Mouse (Mus musculus) CD4-positive, CD25-positive, alpha-beta regulatory T cell, adult 2 months (primary cell): ENCODE results near the gene Prmt3.

Source experiments
- DNase-seq: peaks from one replicate; pipeline ENCODE4 v3.0.0-alpha.2; 2012; ENCODE audit warnings: low read depth, low spot score

Gene Prmt3

DNA sequence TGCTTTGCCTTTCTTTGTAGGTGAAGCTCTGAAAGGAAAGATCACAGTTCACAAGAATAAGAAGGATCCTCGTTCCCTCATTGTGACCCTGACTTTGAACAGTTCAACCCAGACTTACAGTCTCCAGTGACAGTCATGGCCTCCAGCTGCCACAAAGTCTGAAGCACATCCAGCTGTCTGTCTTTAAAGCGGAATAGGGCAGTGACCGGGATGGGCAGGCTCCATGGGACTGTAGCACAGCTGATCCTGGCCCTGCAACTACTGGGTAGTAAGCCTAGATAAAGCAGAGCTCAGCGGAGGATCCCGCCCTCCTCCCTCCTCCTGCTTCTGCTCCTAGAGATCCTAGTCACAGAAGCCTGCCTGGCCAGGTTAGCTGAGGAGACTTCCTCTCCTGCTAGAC is 79.2 kb downstream of the Prmt3 start:
- DNase-seq = no peak

DNA sequence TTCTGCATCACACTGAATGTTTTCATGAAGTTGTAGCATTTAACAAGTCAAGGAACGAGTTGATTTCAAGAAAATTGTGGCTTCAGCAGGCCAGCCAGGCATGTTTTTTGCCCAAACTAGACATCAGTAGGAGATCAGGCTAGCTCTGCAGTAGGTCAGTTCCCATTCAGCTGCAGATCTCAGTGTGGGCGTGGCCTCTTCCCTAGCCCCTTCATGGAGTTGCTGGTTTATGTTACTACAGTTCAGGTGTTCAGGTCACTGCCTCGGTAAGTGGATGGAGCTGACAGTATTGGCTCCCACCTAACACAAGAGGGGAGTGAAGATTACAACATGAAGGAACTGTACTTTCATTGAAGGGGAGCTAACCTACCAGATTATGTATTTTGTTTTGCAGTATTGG is 80.1 kb downstream of the Prmt3 start:
- no peak for DNase-seq

DNA sequence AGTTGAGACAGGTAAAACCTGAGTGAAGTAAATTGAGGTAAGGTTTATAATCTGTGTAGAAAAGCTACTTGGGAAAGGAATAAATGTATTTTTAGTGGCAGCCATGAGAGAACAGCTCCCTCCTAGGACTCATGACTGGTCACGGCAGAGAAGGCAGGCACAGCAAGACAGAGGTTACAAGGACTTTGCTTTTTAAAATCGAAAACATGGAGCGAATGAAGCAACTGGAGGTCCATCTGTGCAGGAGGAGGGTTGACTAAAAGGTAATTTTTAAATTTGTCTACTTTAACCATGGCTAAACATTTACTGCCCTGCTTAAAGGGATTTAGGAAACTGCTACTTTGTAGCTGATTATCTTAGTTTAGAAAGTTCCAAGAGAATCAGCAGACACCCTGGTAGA is 81.7 kb downstream of the Prmt3 start:
- no peak for DNase-seq

DNA sequence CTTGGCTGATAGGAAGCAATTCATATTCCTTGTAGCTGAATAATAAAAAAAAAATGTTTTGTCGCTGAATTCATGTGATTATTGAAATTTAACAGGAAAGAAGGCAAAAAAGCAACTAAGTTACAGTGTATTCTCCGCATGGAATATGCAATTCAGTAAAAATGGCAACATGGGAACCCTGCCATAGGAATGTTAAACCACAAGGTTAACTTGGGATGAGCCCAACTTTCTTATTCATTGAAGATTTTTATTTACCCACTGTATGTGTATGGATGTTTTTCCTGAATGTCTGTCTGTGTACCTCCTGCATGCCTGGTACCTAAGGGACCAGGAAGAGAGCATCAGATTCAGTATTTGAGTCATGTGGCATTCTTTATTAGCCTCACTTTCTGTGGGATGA is 83.0 kb downstream of the Prmt3 start:
- no peak for DNase-seq

DNA sequence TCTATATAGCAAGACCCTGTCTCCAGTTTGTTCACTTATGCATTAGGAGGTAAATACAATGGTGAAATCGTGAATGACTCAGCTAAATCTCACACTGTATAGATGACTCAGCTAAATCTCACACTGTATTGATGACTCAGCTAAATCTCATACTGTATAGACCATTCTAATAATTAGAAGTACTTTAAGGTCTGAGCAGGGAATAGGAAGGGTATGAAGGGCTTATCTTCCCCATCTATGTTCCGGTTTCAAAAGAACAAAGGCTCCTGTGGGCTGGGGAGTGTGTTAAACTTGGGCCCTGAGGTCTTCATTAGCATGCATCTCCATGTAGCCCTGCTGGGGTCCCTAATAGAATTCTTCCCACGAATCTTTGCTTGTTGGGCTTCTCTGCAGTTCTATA is 85.6 kb downstream of the Prmt3 start:
- DNase-seq = no peak

DNA sequence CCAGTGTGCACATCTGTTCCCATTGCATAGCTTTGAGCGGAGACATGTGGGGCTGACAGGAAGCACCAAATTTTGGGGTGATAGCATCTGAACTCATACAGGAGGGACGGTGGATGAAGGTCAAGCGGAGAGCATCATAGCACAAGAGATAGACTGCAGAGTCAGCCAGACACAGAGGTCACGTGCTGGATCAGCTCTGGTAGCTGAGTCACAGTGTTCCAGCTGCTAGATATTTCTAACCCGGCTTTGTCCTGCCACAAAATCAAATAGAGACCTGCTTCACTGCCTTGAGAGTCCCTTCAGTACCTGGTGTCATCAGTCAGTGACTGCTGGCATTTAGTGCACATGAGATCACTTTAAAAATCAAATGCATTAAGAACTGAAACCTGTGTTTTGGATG is 91.5 kb downstream of the Prmt3 start:
- no peak for DNase-seq

DNA sequence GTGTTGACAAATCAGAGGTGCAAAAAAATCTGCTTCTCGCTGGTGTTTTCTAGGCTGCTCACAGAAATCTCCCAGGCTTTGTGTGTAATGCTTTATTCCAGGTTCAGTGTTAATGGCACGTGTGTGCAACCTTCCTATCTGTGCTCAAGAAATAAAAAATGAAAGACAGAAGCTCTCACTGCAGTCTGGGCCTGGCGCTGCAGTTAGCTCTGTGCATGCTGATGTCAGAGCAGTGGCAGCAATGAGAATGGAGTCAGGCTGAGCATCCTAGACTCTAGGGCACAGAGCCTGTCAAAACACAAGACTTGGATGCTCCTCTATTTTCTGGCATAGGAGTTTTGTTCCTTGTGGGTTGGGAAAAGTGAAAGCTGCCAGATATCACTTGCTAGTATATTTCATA is 92.1 kb downstream of the Prmt3 start:
- DNase-seq = no peak

DNA sequence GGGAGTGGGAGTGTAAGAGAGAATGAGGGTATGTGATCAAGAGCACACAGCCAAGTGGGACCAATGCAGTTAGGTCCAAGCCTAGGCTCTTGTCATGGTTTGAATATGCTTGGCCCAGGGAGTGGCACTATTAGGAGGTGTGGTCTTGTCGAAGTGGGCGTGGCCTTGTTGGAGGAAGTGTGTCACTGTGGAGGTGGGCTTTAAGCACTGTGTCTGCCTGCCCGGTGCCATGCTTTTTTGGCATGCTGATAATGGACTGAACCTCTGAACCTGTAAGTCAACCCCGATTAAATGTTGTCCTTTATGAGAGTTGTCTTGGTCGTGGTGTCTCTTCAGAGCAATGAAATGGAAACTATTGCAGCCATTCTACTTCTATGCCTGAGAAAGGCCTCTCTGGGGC is 99.2 kb downstream of the Prmt3 start:
- DNase-seq = no peak

DNA sequence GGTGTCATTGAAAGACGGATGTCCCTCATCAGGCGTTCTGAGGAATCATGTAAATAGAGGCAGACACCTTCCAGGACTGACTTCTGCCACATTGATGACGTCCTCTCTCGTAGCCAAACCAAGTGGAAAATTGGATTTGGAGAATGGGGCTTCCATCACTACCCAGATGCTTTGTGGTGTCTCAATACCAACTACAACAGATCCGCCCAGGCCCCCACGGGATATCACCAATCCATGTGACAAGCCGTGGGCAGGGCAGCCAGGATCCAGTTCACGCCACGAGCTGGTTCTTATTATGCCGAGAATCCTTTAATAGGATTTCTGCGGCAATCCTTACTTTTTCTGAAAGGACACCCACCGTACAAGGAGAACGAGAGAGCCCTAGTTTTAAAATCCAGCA is 100.9 kb downstream of the Prmt3 start:
- DNase-seq = no peak

DNA sequence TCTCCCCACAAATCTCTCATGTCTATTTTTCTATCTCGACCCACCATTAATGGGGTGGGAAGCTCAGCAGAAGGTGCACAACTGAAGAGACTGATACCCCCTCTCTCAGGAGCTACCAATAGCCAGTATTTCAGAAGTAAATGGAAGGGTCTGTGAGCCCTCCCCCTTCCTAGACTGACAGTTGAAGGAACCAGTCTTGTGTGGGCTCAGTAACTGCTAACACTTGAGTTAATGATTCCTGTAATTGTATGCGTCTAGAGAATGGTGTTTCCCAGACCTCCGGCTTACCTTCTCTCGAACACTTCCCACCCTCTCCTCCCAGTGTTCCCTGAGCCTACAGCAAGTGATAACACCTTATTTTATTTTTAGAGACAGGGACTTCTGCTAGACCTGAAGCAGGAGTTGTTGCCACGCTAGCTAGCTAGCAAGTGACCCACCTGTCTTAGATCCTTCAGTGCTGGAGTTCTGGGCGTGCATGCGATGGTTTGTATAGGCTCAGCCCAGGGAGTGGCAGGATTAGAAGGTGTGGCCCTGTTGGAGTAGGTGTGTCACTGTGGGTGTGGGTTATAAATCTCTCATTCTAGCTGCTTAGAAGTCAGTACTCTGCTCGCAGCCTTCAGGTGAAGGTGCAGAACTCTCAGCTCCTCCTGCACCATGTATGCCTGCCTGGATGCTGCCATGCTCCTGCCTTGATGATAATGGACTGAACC is 102.0 kb downstream of the Prmt3 start:
- no peak for DNase-seq

DNA sequence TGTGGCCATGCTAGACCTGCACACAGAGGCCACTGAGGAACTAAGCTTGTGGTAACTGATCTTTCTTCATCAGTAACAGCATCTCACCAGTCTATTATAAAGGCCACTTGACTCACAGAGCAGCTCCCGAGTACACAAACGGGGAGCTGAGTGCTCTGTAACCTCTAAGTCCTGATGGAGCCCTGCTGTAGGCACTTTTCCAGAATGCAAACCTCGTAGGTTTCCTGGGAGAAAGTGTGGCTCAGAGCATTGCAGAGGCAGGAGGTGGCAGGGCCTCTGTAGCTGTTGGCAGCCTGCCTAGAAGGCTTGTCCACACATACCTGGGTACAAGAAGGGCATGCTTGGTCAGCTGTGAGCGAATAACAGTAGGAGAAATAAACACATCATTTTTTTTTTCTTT is 104.1 kb downstream of the Prmt3 start:
- no peak for DNase-seq

DNA sequence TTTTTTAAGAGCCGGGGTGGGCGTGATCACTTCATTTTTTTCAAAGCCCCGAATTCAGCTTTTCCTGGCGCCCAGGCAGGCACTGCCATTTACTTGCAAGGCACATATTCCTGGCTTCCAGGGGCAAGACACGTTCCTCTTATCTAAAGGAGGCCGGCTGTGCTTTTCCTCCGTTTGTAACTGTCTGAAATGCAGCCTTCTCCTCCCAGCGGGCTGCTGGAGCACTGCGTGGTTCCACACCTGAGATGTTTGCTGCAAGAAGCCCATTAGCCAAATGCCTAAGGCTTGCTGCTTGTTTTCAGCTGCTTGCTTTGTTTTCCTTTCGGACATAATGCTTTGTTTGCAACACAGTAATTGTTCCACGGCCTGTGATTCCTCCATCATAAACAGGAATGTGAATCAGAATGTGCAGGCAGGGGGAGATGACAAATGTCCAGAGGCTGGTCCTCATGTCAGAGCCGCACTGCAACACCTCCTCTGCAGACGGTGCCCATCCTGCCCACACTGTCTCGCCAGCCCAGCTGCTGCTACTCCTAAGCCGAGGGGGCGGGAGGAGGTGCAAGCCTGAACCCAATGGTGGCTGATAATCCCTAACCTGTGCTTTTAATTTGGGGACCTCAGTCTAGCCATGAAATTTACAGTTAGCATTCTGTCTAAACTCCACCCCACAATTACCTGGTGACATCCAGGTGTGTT is 104.7 kb downstream of the Prmt3 start:
- no peak for DNase-seq

DNA sequence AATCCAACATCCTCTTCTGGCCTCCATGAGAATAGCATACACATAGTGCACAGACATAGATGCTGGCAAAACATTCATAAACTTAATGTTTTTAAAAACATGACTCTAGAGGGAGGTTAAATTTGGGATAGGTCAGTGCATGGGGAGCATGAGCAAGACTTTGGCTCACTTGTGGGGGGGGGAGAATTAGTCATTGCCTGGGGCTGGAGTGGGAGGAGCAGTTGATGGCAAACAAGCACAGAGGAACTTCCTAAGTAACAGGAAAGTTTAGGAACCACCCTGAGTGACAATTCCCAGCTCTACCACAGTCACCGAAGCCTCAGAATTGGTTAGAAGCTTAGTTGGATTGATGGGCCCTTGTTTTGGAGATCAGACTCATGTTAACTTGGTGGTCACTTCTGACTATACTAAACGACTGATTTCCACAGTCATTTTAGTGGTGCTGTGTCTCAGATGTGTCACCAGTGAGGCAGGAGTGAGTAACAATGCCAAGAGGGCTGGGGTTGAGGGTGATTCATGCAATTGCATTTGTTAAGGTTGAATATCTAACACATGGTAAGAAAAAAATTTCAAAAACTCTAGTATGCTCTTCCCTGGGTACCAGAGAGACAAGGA is 109.7 kb downstream of the Prmt3 start:
- no peak for DNase-seq

DNA sequence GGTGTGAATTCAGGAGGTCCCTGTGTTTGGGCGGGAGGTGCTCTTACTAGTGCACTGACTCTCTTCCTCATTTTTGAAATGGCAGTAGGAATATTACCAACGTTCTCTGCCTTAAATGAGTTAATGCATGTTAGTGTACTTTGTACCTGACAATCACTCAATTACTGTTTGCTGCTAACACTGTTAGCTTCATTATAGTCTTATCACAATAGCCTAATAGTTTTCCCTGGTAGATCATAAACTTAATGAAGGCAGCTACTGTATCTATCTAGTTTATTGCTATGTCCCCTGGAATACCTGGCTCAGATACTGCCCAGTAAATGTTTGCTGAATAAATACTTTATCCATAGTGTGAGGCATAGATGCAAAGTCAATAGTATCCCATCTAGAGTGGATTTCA is 116.6 kb downstream of the Prmt3 start:
- no peak for DNase-seq

DNA sequence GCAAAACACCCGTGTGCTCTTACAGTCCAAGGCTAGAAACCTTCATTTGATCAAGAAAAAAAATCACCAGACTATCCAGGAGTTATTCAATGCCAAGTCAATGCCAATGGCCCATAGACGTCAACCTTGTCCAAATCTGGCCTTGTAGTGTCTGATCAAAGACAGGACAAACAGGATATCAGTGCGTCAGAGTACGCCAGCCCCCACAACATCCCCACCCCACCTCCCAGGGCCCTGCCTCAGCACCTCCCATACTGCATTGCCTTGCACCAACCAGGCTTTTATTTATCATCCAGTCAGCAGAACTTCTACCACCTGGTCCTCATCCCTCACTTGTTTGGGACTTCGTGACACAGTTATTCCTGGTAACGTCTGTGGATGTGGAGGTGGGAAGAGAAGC is 117.2 kb downstream of the Prmt3 start:
- no peak for DNase-seq

DNA sequence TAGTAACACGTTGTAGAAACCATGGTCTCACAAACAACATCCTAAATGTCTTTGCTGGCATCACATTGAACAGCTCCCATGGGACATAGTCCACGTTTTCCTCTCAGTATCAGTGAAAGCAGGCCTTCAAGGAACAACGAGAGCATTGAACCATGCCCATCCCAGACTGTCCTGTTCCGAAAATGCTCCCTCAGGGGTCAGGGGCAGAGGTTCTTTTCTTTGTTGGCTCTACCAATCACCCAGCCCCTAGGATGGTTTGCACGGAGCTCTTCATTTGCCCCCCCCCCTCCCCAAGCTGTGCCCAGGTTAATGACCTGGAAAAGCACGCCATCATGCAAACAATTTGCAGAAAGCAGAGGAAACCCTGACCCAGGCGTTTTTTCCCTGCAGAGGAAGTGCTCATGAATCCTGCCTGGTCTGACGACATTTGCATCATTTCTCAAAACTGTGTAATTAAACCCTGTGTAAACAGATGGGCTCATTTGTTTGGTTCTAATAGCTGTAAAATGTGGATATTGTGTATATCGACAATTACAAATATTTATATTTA is 123.9 kb downstream of the Prmt3 start:
- DNase-seq = no peak

DNA sequence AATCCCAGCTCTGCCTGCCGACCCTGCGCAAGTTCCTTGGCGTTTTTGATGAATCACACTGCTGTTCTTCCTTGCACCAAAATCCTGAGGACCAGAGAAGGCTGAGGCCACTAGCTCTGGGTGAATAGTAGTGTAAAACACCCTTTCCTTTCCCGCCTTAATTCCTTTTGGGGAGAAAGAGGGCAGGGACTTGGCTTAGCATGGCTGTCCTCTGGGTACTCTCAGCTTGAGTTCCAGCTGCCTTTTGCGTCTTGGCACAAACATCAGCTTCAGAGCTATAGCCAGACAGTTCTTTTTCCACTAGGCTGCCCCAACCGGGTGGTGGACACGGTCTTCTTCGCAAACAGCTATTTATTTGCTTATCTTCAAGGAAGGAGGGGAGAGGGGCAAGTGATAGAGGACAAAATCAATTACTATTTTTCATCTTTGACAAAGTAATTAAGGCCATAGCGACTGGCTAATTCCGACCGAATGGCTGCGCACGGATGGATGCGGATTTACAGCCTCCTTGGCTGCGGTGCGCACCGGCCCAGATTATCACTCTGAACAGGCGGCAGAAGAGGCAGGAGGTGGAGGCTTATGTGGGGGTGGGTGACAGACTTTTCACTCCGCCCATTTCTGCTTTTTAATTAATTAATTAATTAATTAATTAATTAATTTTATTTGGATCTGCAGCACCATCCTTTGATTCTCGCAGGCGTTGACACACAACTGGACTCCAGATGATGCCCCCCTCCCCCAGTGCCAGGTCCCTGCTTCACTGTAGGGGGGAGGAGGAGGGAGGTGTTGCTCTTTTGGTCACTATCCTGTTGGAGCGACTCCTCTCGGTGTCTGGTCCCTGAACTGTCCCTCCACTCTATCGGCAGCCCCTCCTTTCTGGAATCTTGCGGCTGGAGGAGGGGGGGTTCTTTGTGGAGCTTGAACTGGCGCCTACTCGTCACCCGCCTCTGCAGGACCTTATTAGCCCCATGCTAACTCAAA is 129.3 kb downstream of the Prmt3 start:
- no peak for DNase-seq
